Mouse (Mus musculus) lung, adult 18-20 months (tissue): ENCODE results near the gene Ralgapa1.
"Not testable (repeated sequence)": the region's sequence is repeated elsewhere in the genome, so short reads cannot be mapped to it uniquely, and the experiment has no call there.

Experiments
- DNase-seq, 2 experiments: peaks; one replicate each; pipeline ENCODE4 v3.0.0; 2022; ENCODE audit warnings: mixed read lengths in 2 of 2

Gene Ralgapa1

DNA sequence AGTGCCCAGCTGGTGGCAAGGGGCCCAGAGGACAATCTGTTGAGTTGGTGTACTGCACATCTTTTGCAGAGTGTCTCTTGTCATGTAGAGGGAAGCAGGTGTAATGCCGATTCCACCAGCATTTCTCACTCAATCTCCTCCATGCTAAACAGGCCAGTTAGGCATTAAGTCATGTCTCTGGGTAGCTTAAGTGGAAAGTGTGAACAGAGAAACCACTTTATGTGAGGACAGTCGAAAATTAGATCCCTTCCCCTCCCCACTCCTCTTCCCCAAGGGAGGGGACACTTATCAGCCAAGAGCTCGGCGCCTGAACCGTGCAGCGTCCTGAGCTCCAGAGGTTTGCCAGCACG is 222.5 kb downstream of the Ralgapa1 start:
- DNase-seq = no peak

DNA sequence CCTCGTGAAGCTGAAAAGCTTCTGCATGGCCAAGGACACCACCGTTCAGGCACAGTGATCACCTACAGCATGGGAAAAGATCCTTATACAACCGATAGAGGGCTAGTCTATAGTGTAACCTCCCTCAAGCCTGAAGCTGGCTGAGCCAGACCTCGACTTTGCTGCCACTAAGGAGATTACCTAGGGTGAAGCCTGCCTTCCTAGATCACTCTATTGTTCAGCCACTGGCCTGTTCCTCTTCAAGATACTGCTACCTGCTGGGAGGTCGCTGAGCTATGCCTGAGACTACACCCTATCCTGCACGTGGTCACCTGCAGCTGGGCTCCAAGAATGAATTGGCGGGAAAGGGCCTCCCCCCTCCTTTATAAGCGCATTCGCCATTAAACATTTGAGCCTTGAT is 234.0 kb downstream of the Ralgapa1 start:
- DNase-seq = not testable (repeated sequence)

DNA sequence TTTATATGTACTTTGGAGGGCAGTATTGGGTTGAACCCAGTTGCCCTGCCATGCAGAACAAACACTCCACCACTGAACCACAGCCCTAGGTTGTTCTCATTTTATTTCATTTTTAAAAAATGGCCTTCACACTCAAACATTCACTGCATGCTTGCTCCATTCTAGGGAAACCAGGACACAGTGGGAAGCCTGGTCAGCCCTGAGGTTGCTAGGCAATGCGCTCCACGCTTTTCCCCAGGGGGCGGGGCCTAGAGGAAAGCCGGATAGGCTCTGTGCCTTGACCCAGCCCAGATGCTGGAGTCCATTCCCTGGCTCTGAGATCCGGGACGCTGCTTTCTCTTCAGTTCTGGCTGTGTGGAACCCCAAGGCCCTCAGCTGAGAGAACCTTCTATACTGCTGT is 247.2 kb downstream of the Ralgapa1 start:
- peak in 1 of 2 experiments; percentile 17 for DNase-seq

DNA sequence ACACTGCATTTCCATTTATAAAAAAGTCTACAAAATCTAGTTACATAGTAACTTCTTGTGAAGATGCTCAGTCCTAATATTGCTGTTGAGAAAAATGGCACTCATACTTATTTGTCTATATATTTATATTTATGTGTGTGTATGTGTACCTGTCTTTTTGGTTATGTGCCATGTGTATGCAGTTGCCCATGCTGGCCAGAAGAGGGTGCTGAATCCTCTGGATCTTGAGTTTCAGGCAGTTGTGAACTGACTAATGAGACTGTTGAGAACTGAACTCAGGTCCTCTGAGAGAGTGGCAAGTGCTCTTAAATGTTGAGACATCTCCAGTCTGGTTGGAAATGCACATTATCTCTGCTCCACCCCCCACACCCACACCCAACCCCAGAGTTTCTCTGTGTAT is 247.9 kb downstream of the Ralgapa1 start:
- no peak for DNase-seq

DNA sequence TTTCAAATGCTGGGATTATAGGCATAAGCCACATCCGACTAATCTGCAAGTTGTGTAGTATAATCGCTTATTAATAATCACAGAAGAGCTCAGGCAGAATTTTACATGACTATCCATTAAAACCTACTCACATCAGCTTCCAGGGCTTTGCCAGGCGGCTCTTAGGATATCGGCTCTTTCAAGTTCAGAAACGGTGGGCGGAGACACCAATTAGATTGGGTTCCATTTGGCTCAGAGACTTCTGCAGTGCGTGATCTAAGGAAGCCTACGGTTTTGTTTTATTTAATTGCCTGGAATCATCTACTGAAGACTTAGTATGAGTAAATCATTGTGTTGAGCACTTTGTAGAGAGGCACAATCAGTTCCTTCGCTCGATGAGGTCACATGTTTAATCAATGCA is 249.3 kb downstream of the Ralgapa1 start:
- DNase-seq = no peak

DNA sequence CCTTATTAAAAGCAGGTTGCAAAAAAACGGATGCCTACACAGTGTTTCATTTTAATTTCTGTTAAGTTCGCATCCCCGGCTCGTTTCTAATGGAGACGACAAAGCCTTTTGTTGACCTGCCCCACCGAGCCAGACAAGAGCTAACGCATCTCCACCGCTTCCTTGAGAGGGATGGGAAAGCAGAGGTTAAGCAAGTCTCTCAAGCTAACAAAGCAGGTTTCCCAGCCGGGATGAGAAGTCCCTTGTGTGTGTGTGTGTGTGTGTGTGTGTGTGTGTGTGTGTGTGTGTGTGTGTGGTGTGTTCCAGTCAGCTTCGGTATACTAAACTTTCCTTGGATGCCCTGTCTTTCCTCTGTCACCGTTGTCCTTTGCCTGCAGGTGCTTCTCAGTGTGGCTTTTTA is 249.8 kb downstream of the Ralgapa1 start:
- DNase-seq = no peak

DNA sequence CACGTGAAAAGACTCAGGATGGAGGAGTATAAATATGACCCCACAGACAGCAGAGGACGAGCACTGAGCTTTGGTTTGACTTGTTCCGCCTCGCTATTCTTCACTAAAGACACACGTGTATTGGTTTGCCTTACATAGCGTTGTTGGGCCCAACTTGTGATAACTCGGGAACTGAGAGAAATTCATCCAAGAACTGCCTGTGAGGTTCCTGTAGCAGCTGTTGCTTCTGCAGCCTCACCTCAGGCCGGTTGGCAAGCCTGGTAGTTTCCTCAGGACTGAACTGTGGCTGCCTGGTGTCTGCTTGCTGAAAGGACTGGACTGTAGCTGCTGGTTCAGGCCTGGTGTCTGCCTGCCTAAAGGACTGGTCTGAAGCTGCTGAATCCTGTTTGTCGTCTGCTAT is 250.3 kb downstream of the Ralgapa1 start:
- DNase-seq = no peak

DNA sequence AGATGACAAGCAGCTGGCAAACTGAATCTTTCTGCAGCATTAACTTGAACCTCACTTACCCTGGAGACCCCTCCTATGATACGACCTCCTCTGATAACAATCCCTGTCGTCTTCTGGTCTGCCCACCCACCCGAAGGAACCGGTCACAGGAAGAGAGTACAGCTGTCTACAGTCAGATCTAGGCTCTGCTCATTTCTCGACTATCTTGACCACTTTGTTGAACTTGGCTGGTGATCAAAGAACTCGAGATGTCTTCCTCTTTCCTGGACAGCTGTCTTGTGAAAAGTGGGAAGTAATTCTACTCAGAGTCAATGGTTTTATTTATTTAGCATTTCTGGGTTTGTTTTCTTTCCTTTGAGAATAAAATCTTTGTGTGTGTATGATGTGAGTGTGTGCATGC is 251.3 kb downstream of the Ralgapa1 start:
- peak in 1 of 2 experiments; percentile 3 for DNase-seq

DNA sequence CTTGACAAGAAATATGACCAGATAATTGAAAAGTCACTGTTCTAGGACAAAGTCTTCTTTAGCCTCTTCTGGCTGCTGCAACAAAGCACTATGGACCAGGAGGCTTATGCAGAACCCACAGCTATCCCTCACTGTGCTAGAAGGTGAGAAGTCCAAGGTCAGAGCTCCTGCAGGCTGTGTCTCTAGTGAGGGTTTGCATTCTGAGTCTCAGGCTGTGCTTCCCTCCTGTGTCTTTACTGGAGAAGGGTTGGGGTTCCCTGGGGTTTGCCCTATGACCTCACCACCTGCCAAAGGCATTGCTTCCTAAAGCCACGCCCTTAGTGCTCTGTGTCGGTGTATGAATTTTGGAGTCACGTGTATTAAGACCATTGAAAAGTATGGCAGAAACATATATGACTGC is 252.5 kb downstream of the Ralgapa1 start:
- no peak for DNase-seq

DNA sequence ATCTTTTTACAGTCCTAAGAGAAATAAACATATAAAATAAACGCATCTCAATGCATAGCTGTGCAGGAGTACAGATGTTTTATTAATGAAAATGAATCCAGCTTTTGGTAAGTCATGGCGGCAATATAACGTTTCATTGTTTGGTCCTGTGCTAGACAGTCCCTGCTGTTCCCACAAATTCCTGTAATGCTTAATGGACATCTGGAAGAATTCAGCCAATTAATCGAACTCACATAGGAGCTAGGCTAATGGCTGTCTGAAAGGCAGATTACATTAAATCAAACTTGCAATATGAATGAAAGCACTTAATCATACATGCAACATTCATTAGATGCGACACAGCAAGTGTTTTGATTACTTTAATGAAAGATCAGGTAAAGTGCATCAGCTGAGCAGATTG is 254.1 kb downstream of the Ralgapa1 start:
- no peak for DNase-seq

DNA sequence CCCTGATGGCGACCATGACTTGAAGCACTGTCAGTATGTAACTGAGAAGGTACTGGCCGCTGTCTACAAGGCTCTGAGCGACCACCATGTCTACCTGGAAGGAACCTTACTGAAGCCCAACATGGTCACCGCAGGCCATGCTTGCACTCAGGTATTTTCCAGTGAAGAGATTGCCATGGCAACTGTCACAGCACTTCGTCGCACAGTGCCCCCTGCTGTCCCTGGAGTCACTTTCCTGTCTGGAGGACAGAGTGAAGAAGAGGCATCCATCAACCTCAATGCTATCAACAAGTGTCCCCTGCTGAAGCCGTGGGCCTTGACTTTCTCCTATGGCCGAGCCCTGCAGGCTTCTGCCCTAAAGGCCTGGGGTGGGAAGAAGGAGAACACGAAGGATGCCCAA is 255.1 kb downstream of the Ralgapa1 start:
- DNase-seq = no peak

DNA sequence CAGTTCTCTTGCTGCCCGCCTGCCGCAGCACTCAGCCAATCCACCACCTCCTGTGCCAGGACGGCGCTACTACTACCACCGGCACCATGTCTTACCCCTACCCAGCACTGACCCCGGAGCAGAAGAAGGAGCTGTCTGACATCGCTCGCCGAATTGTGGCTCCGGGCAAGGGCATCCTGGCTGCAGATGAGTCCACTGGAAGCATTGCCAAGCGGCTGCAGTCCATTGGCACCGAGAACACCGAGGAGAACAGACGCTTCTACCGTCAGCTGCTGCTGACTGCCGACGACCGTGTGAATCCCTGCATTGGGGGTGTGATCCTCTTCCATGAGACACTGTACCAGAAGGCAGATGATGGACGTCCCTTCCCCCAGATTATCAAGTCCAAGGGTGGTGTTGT is 255.8 kb downstream of the Ralgapa1 start, which contains the start of gene Aldoart2:
Gene Aldoart2, plus strand, starts transcription at position 34 of the 400 bp plus-strand sequence.
- no peak for DNase-seq

DNA sequence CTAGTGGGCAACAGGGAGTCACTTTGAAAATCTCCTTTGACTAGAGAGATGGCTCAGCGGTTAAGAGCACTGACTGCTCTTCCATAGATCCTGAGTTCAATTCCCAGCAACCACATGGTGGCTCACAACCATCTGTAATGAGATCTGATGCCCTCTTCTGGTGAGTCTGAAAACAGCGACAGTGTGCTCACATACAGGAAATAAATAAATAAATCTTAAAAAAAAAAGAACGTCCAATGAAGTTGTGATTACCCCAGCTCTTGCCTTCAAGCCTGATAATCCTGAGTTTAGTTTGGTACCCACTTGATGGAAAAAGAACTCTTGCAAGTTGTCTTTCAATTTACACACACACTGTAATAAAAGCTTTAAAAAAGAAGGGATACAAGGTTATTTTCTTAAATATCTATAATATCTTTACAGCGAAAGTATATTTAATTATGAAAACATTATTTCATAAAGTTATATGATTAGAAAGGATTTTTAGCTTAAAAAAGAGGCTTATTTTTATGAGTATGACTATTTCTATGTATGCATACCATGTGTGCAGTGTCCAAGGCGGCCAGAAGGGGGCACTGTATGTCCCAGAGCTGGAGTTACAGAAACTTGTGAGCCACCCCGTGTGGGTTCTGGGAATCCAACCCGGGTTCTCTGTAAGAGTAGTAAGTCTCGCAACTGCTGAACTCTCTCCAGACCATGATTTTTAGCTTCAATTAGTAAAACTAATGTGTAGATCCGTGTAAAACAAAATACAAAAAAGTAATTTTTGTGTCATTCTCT is 256.6 kb downstream of the Ralgapa1 start:
- DNase-seq = no peak

DNA sequence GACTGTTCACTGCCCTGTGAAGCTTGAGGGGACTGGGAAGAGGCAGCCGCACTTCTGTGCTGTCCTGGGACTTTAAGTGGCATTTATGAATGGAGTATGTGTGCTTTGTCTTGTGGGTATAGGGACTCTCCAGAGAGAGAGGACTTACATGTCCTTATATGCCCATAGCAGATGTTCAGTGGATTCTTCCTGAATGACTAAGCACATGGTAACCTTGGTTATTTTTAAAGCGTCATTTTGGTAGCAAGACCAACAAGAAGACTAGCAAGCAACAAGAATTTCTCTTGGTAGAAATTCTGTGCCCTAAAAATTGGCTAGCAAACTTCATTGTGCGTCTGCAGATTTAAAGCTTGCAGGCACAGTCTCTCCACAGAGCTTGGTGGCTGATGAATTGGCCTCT is 257.2 kb downstream of the Ralgapa1 start:
- no peak for DNase-seq

DNA sequence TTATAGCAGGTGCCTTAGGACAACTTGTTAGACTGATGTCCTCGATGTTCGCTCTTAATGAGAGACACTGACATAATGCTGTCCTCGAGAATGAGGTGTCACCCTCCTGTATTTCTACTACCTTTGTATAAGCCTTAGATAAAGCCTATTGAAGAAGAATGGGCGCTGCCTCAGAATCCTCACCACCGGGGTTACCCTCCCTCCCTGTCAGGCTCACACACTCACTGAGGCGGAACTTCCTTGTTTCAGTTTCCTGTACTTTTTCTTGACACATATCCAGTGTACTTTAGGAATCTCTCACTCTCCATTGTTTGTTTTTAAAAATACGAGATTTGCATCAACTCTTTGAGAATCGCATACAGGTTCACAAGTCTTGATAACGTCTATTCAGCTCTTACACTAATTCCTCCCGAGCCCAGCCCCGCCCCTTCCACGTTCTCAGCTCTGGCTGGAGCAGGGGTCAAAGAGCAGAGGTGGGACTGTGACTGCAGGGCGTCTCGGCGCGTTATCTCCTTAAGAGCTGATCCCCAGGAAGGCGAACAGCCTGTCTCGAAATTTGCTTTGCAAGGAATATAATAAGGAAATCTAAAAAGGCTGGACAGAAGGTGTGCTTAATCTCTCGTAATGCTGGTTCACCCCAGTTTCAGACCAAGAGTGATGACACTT is 260.8 kb downstream of the Ralgapa1 start:
- peak; percentile 23 to 27 for DNase-seq

DNA sequence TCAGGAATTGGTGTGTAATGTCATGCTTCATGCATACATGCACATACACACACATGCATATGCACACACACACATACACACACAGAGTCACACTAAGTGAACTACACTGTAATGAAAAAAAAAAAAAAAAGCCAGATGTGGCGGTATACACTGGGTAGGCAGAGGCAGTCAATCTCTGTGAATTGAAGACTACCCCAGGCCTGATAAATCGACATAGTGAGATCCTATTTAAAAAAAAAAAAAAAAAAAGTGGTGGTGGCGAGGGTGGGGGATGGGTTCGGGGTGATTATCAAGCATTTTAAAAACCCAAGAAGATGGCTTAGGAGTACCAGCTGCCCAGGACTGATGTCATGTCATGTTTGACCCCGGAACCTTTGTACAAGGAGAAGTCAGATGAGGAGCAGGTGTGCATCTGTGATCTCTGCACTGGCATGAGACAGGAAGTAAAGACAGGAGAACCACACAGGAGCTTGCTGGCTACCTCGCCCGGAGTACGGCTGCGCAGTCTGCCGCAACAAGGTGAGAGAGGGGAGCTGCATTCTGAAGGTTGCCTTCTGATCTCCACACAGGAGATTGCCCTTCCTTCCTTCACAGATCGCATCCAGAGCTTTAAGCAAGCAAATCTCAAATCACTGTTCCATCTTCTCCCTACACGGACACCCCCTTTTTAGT is 261.6 kb downstream of the Ralgapa1 start:
- no peak for DNase-seq

DNA sequence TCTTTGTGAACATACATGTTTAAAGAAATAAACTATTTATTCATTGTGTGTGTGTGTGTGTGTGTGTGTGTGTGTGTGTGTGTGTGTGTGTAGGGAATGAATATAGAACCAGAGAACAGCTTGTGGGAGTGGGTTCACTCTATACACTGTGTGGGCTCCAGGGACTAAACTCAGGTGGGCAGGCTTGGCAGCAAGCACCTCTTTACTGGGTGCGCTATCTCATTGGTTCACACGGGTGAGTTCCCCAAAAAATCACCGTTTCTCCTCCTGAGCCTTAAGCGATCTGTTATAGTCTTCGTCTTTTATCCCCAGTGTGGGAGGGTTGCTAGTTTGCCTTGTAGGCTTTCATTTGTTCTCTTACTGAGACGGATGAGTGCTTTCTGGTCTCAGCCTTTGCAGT is 263.1 kb downstream of the Ralgapa1 start:
- DNase-seq = no peak

DNA sequence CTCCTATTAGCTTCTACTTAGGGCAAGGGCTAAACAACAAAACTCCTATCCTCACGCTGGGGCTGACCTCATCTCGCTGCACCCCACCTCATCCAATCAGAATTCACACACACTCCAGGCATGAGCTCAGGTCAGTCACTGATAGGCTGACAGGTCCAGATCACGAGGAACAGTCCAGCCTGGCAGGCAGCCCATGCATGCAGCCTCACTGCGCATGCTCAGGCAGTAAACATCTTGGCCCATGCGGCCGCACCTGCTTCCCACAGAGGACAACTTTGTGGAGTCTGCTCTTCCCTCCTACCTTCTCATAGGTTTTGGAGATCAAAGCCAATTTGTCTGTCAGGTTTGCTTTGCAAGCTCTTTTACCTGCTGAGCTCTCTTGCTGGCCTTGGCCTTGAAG is 266.1 kb downstream of the Ralgapa1 start:
- DNase-seq = not testable (repeated sequence)
